Mouse (Mus musculus) olfactory bulb, adult 2 months (tissue): Measurements from ENCODE around the gene Ppp2r5b. TPM values are rescaled to one million over a fixed set of nuclear protein-coding genes. Genes with fewer than 3 reads are reported as not detected.

Source experiments
- H3K27ac ChIP-seq: fragments of 200-500 bp; 2 replicates; pipeline ENCODE4 v1.5.1; 2012; ENCODE audit warnings: low read depth, low read length; ENCODE audit not compliant: insufficient read depth
- H3K4me1 ChIP-seq: fragments of 200-500 bp; 2 replicates; pipeline ENCODE4 v1.6.1; 2012; ENCODE audit warnings: low read length; ENCODE audit not compliant: control insufficient read depth, insufficient read depth
- H3K4me3 ChIP-seq: fragments of 200-500 bp; 2 replicates; pipeline ENCODE4 v1.5.1; 2012; ENCODE audit warnings: mild to moderate bottlenecking, low read depth, low read length, moderate library complexity; ENCODE audit not compliant: insufficient read depth
- CTCF ChIP-seq: fragments of 200-500 bp; IDR thresholded peaks from 2 replicates; pipeline ENCODE4 v1.5.1; 2012; ENCODE audit warnings: low read depth, mild to moderate bottlenecking, low read length, moderate library complexity; ENCODE audit not compliant: insufficient read depth
- POLR2A ChIP-seq: fragments of 200-500 bp; IDR thresholded peaks from 2 replicates; pipeline ENCODE4 v1.6.1; 2012; ENCODE audit warnings: mild to moderate bottlenecking, low read depth, low read length, moderate library complexity; ENCODE audit not compliant: insufficient read depth
- WGBS: fragments of 180-500 bp; shearing (Covaris S2); methylation state at CpG from one replicate; pipeline ENCODE4 v1.1.7; 2018; 5-methylcytosine and 5-hydroxymethylcytosine counted together
- polyA plus RNA-seq: library from polyadenylated mRNA; stranded (reverse); fragments of >200 nt; gene quantifications from 2 replicates; pipeline ENCODE4 v1.2.4, GENCODE M21; 2012; ENCODE audit warnings: low replicate concordance; ENCODE audit not compliant: missing spikeins, insufficient read depth, insufficient read length

Gene Ppp2r5b
- not detected in 2 replicates for polyA plus RNA-seq

DNA sequence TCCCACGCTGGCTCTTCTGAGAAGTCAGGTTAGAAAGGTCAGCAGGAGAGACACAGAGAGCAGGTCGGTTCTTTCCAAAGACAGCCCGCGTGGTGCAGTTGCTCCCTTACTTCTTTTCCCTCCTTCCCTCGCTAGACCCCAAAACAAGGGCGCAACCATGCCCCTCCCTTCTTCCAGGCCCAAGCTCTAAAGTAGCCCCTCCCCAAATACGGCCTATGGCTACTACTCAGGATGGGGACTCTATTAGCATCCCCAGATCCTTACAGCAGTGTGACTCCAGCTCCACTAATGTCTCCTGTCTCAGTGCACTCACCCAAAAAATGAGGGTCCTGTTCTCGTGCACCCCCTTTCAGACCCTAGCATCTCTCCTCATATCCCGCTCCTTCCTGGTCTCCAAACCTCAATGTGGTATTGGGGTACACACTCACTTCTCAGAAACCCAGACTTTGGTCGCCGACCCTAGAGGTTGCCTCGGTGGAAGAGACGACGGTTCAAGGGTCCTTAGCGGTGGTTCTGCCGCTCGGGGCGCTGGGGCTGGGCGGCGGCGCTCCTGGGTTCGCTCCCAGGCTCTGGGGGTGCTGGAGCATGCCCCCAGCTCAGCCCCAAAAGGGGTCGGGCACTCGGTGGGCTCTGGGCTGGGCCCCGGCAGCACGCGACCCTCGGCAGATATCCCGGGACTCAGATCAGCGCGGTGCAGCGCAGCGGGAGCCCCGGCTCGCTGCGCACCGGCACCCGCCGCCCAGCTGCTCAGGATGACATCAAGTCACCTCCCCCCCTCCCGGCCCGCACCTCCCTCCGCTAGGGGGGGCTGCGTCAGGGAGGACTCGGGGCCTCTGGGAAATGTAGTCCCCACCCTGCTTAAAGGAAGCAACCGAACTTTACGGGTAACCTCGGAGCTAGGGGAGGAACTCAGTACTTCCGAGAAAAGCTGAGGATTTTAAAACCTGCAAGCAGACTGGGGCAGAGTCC is at the start of gene Ppp2r5b:
Gene Ppp2r5b, minus strand, starts transcription at position 789 of the 969 bp plus-strand sequence.
- peak within 1 kb of the TSS; percentile 99 for H3K27ac ChIP-seq
- peaks cover 25% of the 10 kb centered on the region for H3K4me1 ChIP-seq
- H3K4me3 ChIP-seq = peak within 1 kb of the TSS; percentile 77
- TF ChIP-seq POLR2A = peak; percentile 65; the same call in 1 of the 2 replicates
- no peak for TF ChIP-seq CTCF
- WGBS = 1% methylated on average over 48 of the region's 48 CpGs

DNA sequence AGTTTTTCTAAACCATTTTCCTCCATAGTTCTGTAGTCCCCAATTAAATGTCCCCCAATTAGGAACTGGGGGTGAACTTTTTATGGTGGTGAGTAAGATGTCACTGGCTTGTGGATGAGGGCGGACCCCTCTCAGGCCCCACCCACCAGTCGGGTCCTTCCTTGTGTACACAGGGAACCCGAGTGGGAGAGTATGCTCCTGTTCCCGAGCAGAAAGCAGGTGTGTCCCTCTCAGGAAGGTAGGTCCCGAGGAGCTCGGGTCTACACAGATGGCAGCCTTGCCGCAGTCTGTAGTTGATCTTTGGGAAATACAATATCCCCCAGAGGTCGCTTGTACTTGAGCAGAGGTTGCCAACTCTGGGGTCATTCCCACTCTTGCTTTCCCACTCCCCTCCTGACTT is 49.6 kb upstream of the Ppp2r5b start:
- H3K4me1 ChIP-seq = peaks cover 16% of the 10 kb centered on the region
- no peak overlapping the region for H3K27ac ChIP-seq
- 78% methylated on average over 8 of the region's 8 CpGs for WGBS
- H3K4me3 ChIP-seq = no peak overlapping the region
- TF ChIP-seq CTCF (no peak), POLR2A (no peak)

DNA sequence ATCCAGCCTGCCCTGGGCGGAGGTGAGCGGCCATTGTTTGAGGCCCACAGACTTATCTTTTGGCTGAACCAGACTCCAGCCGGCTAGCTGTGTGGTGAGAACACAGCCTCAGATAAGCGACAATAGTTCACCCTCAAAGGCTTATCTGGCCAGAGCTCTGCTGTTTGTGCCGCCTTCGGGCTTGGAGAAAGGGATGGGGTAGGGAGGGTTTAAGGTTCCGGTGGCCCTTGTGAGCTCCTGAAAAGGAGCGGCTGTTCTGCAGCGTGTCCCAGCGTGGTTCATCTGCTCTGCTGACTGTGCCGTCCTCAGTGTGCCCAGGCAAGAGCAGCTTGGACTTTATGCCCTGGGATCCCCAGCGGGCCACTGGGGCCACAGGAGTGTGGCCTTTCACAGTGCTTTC is 48.8 kb upstream of the Ppp2r5b start:
- H3K27ac ChIP-seq = no peak overlapping the region
- H3K4me1 ChIP-seq = peaks cover 20% of the 10 kb centered on the region
- TF ChIP-seq CTCF (no peak), POLR2A (no peak)
- H3K4me3 ChIP-seq = no peak overlapping the region
- 92% methylated on average over 12 of the region's 12 CpGs for WGBS

DNA sequence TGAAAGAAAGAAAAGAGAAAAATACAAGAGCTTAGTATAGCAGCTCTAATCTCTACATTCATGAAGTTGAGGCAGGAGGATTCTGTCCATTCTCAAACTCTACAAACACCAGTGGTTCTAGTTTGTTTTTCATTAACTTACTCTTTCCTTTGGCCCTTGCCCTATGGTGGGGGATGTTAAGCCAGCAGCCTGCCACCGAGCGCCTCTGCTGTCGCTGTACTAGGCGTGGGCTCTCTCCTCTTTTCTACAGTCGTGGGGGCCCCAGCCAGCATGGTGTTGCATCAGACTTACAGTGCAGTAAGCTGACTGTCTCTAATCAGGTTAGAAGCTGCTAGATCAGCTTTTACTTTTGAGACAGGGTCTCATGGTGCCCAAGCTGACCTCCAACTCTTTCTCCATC is 47.3 kb upstream of the Ppp2r5b start:
- Histone ChIP-seq H3K4me1 (peaks cover 25% of the 10 kb centered on the region), H3K4me3 (no peak overlapping the region), H3K27ac (no peak overlapping the region)
- no peak for TF ChIP-seq CTCF
- TF ChIP-seq POLR2A = no peak
- WGBS = 77% methylated on average over 5 of the region's 5 CpGs

DNA sequence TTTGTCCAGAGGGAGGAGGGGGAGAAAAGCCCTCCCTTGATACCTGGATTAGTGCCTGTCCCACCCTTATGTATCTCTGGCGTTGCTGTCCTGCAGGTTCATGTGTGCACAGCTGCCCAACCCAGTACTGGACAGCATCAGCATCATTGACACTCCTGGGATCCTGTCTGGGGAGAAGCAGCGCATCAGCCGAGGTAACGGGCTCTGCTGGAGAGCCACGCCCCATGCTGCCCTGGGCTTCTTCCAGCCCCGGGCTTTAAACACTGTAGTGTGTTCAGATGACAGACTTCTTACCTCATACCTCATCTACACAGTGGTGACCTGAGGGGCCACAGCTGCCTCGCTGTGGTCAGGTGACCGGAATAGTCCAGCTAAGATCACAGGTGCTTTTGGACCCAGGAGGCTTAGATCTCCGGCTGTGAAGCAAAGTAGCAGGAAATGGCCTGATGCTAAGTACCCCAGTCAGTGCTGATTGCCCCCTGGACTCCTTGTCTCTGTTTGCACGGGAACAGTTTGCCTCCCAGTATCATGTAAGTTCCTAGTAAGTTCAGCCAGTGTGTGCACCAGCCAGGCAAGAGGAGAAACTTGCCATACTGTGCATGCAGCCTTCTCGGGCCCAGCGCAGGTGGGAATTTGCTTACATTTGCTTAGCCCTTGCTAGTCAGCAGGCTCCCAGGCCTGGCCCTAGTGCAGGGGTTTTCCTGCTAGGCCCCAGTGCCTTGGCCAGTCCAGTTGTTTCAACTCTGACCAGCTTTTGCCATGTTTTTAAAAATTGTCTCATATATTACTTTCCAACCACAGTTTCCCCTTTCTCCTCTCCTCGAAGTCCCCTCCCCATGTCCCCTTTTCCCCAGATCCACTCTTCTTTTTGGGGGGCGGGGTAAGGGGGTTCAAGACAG is 45.7 kb upstream of the Ppp2r5b start:
- WGBS = 88% methylated on average over 14 of the region's 14 CpGs
- H3K27ac ChIP-seq = no peak overlapping the region
- no peak for TF ChIP-seq POLR2A
- TF ChIP-seq CTCF = no peak
- no peak overlapping the region for H3K4me3 ChIP-seq
- H3K4me1 ChIP-seq = peaks cover 24% of the 10 kb centered on the region

DNA sequence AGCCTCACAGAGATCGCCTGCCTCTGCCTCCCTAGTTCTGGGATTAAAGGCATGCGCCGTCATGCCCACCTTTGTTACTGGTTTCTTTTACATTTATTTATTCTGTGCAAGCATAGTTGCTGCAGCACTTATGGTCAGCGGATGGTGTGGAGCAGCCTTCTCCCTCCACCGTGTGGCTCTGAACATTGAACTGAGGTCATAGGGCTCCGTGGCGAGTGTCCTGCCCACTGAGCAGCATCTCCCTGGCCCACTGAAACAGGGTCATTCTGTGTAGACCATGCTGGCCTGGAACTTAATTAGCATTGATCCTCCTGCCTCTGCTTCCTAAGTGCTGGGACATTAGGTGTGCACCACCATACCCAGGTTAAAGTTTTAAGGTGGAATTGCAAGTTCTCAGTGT is 44.9 kb upstream of the Ppp2r5b start:
- 88% methylated on average over 7 of the region's 7 CpGs for WGBS
- TF ChIP-seq POLR2A = no peak
- TF ChIP-seq CTCF = no peak
- Histone ChIP-seq H3K4me1 (peaks cover 26% of the 10 kb centered on the region), H3K27ac (no peak overlapping the region), H3K4me3 (no peak overlapping the region)

DNA sequence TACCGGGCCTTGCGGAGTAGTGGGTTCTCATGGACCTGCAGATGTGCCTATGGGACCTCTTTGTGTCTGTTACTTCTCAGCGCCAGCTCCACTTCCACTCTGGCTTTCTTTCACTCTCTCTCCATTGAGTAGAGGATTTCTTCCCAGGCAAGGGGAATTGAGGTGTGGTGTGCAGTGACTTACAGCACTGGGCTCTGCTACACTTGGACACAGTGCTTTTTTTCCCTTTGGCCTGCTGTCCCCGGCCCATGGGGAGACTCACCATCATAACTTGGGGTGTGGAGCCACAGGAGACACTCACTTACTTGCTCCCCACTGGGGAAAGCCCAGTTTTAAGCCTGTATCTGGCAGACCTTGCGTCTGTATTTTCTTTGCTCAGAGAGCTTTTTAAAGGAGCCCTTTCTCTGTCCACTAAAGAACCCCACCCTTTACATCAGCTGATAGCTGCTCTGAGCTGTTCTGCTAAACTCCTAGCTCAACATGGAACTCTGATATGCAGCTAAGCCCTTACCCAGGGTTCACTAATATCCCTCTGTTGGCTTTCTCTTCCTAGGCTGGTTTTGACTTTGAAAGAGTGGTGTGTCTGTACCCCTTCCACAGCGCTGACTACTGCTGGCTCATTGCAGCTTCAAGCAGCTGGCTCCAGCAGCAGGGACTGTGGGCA is 43.9 kb upstream of the Ppp2r5b start:
- 77% methylated on average over 6 of the region's 6 CpGs for WGBS
- Histone ChIP-seq H3K27ac (no peak overlapping the region), H3K4me1 (peaks cover 26% of the 10 kb centered on the region), H3K4me3 (no peak overlapping the region)
- TF ChIP-seq POLR2A (no peak), CTCF (no peak)

DNA sequence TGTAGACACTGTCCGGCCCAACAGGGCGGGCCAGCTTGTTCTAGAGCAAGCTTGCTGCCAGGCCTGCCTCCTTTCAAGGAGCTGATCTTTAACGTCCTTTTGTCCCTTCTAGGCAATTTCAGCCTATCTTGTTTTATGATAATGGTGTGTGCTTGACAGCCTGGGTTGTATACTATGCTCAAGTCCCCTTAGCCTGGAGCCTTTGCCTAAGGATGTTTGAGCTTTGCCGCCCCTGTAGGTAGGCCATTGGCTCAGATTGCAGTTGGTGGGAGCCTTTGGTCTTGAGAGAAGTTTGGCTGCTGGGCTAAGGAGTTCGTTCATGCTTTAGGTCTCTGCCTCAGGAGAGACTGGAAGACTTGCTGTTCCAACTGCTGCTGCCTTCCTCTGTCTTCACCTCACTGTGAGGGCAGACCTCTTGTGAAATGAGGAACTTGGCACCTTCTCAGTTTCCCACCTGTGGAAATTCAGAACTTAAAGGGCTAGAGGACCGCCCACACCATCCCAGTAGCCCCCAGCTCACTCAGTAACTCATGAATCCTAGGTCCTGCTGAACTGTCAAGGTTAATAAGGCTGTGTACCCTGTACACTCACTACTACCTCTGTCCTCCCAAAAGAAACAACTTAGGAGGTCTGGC is 42.9 kb upstream of the Ppp2r5b start:
- WGBS = 52% methylated on average over 6 of the region's 6 CpGs
- TF ChIP-seq POLR2A = no peak
- TF ChIP-seq CTCF = no peak
- H3K4me1 ChIP-seq = peaks cover 26% of the 10 kb centered on the region
- peak overlapping the region; percentile 97 for H3K4me3 ChIP-seq
- H3K27ac ChIP-seq = no peak overlapping the region
